Mouse (Mus musculus): Measurements from ENCODE around the gene Obscn.

- TF ChIP-seq CTCF (IDR thresholded peaks at IDR 0.05; ENCODE audit: insufficient read depth, low read depth, low read length), result no peak
- no peak for TF ChIP-seq POLR2A (IDR thresholded peaks at IDR 0.05; ENCODE audit: insufficient read depth, low read depth, low read length)
Measured at GRCm38 (mm10) chr11:59159558-59159957, 23.4 kb upstream of the Obscn start.

Data from olfactory bulb, adult 2 months (tissue).